Mouse (Mus musculus): Measurements from ENCODE around the gene Frmpd1.

GRCm38 (mm10) chr4:45238260-45238659 lies 53.6 kb downstream of the Frmpd1 start:
- TF ChIP-seq CTCF (IDR thresholded peaks at IDR 0.05; ENCODE audit: borderline replicate concordance, control insufficient read depth, extremely low read depth, insufficient read depth, low read length, poor library complexity) (no peak), POLR2A (IDR thresholded peaks at IDR 0.05; ENCODE audit: control insufficient read depth, extremely low read depth, insufficient read depth, low read length, poor library complexity) (no peak)

All from thymus, adult 2 months (tissue).